Mouse (Mus musculus) CD8-positive naive resting alpha-beta T cell, adult 2 months (primary cell): ENCODE measurements around the gene Rab7.
A peak's percentile ranks its signal among the peaks of the same experiment; 100 is the strongest.
"Not testable (repeated sequence)": the region's sequence is repeated elsewhere in the genome, so short reads cannot be mapped to it uniquely, and the experiment has no call there.

Experiments used
- DNase-seq, 2 experiments: peaks; one replicate each; pipeline ENCODE4 v3.0.0; 2022; ENCODE audit warnings: low read depth in 2 of 2, low spot score in 2 of 2

Gene Rab7

GRCm38 (mm10) chr6:88004773-88005172 lies 40.3 kb downstream of the Rab7 start:
- DNase-seq: not testable (repeated sequence)

- no peak for DNase-seq
These were observed 41.6 kb downstream of the Rab7 start for GRCm38 (mm10) chr6:88003439-88003838.

GRCm38 (mm10) chr6:87998358-87998757 lies 46.7 kb downstream of the Rab7 start:
- DNase-seq: no peak

GRCm38 (mm10) chr6:87997706-87998265 lies 47.3 kb downstream of the Rab7 start:
- DNase-seq: peak; percentile 45 to 69

GRCm38 (mm10) chr6:87996606-87997005 lies 48.5 kb downstream of the Rab7 start:
- DNase-seq: no peak

- DNase-seq: no peak
These were observed 49.6 kb downstream of the Rab7 start for GRCm38 (mm10) chr6:87995519-87995918.

- DNase-seq: no peak
These were observed 51.1 kb downstream of the Rab7 start for GRCm38 (mm10) chr6:87993790-87994571.

GRCm38 (mm10) chr6:87992733-87993132 lies 52.3 kb downstream of the Rab7 start:
- no peak for DNase-seq

GRCm38 (mm10) chr6:87991886-87992285 lies 53.2 kb downstream of the Rab7 start:
- no peak for DNase-seq

- DNase-seq: no peak
These were observed 53.9 kb downstream of the Rab7 start for GRCm38 (mm10) chr6:87991216-87991615.

- DNase-seq: no peak
These were observed 62.6 kb downstream of the Rab7 start for GRCm38 (mm10) chr6:87982506-87982905.

GRCm38 (mm10) chr6:87981547-87982256 lies 63.4 kb downstream of the Rab7 start, which contains the start of gene H1fx:
Gene H1fx (minus strand): TSS chr6:87981637.
- no peak for DNase-seq

GRCm38 (mm10) chr6:87981030-87981485 lies 64.0 kb downstream of the Rab7 start:
- no peak for DNase-seq

GRCm38 (mm10) chr6:87980374-87981029 lies 64.6 kb downstream of the Rab7 start:
- no peak for DNase-seq

GRCm38 (mm10) chr6:87979728-87980127 lies 65.3 kb downstream of the Rab7 start:
- DNase-seq: no peak

- DNase-seq: no peak
These were observed 75.0 kb downstream of the Rab7 start for GRCm38 (mm10) chr6:87970041-87970440.

- DNase-seq: not testable (repeated sequence)
These were observed 82.6 kb downstream of the Rab7 start for GRCm38 (mm10) chr6:87962457-87962856.
